Mouse (Mus musculus): Measurements from ENCODE around the gene Mosmo.

Mosmo gene

GRCm38 (mm10) chr7:120677001-120677643 is at the start of gene Mosmo:
Gene Mosmo (plus strand): TSS chr7:120677618.
- DNase-seq (ENCODE audit: low read depth in 1 of 2, low spot score in 2 of 2), result peak in 1 of 2 experiments; percentile 33

GRCm38 (mm10) chr7:120632518-120632917 is 44.9 kb upstream of the Mosmo start:
- no peak for DNase-seq (ENCODE audit: low read depth in 1 of 2, low spot score in 2 of 2)

DNA sequence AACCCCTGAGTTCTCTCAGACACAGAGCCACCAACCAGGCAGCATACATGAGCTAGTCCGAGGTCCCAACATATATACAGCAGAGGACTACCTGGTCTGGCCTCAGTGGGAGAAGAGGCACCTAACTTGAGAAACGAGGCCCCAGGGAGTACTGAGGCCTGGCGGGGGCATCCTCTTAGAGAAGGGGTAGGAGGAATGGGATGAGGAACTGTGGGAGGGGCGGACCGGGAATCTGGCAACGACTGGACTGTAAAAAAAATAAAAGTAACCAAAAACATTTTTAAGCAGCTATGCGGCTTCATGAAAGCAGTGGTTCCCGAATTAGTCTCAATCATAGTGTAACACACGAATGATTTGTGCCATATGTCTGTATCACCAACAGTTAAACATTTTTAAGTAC is 43.1 kb upstream of the Mosmo start:
- no peak for DNase-seq (ENCODE audit: low read depth in 1 of 2, low spot score in 2 of 2)

GRCm38 (mm10) chr7:120634711-120635361 is 42.6 kb upstream of the Mosmo start, which contains the start of gene Uqcrc2:
Gene Uqcrc2 (plus strand): TSS chr7:120635176.
- peak; percentile 57 to 72 for DNase-seq (ENCODE audit: low read depth in 1 of 2, low spot score in 2 of 2)

- DNase-seq (ENCODE audit: low read depth in 1 of 2, low spot score in 2 of 2), result no peak
Observed at GRCm38 (mm10) chr7:120635362-120635781, 42.0 kb upstream of the Mosmo start.

GRCm38 (mm10) chr7:120635821-120636220 is 41.6 kb upstream of the Mosmo start:
- no peak for DNase-seq (ENCODE audit: low read depth in 1 of 2, low spot score in 2 of 2)

DNA sequence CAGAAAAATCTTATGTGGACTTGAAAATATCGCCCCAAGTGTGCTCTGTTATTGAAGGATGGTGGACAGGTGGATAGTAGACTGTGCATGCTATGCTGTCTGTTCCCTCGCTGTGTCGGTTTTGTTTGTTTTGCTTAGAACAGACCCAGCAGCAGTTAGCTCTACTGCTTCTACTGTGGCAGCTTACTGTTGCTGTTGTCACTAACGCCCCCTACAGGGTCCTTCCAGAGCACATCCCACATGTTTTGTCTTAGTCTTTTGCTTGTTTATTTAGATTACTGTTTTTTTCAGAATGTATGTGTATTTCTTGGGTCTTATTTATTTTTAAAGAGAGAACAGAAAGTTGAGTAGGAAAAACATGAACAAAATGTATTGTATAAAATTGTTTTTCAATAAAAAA is 34.2 kb upstream of the Mosmo start:
- no peak for DNase-seq (ENCODE audit: low read depth in 1 of 2, low spot score in 2 of 2)

- no peak for DNase-seq (ENCODE audit: low read depth in 1 of 2, low spot score in 2 of 2)
Observed at GRCm38 (mm10) chr7:120647849-120648248, 29.6 kb upstream of the Mosmo start.

DNA sequence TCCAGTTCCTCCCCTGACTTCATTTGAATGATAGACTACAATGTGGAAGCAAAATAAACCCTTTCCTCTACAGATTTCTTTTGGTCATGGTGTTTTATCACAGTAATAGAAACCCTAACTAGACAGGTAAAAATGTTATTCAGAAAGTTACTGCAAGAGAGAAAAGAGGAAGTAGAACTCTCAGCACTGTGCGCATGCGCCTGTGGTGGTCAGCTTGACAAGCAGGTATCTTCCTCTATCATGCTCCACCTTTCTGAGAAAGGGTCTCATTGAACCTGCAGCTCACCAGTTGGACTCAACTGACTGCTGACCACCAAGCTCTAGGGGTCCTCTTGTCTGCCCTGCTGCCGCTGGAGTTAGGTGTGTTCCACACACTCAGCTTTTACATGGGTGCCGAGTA is 15.3 kb upstream of the Mosmo start:
- DNase-seq (ENCODE audit: low read depth in 1 of 2, low spot score in 2 of 2), result no peak

DNA sequence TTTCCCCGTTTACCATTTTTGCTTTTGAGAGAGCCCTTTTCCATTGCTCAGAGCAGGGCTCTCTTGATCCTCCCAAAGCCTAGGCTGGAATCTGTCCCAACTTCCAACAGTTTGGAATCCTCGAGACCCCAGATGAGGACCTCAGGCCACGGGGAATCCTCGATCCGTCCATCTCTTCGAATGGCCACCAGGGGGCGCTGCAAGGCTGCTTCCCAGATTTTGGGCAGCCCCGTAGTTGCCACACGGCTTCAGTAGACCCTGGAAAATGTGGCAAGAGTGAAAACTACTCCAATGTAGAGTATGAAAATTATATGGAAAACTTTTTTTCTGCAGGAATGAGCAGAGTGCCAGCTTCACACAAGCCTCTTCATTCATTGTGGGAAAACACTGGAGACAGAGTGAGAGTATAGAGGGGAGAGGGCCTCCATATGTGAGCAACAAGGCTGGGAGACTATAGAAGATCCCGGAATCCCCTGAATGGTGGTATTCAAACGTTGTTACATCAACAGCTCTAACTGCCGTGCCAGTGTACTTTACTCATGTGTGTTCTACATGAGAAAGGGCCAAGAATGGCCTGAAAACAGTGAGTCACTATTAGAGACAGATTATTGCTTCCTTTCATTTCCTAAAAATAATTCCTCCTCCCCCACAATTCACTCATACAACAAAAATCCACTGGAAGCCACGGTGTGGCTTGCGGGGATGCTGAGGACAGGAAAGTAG is 7.1 kb upstream of the Mosmo start, which contains the start of gene Pdzd9:
Gene Pdzd9 (minus strand): TSS at position 191 of the 723 bp plus-strand sequence.
- DNase-seq (ENCODE audit: low read depth in 1 of 2, low spot score in 2 of 2), result peak in 1 of 2 experiments; percentile 34

GRCm38 (mm10) chr7:120671271-120671670 is 6.1 kb upstream of the Mosmo start:
- DNase-seq (ENCODE audit: low read depth in 1 of 2, low spot score in 2 of 2), result no peak

GRCm38 (mm10) chr7:120677764-120678531 is 530 bp downstream of the Mosmo start:
- no peak for DNase-seq (ENCODE audit: low read depth in 1 of 2, low spot score in 2 of 2)

- DNase-seq (ENCODE audit: low read depth in 1 of 2, low spot score in 2 of 2), result no peak
Observed at GRCm38 (mm10) chr7:120679023-120679422, 1.6 kb downstream of the Mosmo start.

DNA sequence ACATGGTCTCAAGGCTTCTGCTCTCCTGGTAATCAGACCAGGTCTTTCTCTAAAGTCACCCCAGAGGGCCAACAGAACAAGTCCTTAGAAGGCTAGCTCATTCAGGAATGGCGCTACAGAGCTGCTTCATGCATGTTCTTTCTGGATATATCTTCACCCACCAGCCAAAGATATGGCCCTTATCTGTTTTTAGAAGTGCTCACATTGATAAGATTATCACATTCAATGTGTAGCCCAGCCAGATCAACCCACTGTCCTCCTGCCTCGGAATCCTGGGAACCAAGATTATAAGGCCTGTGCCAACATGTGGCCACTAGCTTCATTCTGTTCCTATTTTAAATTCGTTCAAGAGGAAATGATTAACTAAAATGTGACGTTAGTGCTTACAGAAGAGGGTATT is 4.6 kb downstream of the Mosmo start:
- DNase-seq (ENCODE audit: low read depth in 1 of 2, low spot score in 2 of 2), result no peak

DNA sequence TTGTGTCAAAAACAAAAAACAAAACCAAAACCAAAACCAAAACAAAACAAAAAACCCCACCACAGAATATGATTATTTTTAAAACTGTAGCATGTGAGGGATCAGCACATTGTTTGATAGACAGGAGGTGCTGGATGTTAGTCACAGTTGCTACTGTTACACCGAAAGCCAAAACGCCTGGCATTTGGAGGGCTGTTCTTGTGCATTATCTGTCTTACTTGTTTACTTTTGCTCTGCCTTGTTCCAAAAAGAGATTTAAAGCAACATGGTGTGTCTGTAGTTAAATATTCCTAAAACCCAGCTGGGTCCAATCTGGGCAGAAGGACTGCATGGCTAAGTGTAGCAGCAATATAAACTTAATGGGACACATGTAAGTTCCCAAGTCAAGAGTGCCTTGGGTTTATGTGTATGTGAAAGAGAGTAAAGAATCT is 7.3 kb downstream of the Mosmo start:
- no peak for DNase-seq (ENCODE audit: low read depth in 1 of 2, low spot score in 2 of 2)

DNA sequence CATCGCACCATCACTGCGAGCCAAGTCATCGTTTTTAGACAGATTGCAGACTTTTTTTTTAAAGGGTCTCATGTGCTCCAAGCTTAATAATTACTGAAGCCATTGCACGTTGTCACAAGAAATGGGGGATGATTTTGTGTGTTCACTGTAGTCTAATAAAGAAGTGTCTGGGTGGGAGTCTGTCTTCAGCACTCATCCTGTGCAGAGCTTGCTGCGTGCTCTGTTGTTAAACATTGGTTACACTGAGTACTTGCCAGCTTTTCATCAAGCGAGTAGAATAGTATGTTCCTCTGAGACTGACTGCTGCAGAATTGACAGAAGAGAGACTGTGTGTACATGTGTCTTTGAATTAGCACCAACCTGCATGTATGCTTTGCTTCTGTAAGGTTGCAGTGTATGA is 7.8 kb downstream of the Mosmo start:
- no peak for DNase-seq (ENCODE audit: low read depth in 1 of 2, low spot score in 2 of 2)

- no peak for DNase-seq (ENCODE audit: low read depth in 1 of 2, low spot score in 2 of 2)
Observed at GRCm38 (mm10) chr7:120690634-120691033, 13.2 kb downstream of the Mosmo start.

- no peak for DNase-seq (ENCODE audit: low read depth in 1 of 2, low spot score in 2 of 2)
Observed at GRCm38 (mm10) chr7:120693831-120694375, 16.5 kb downstream of the Mosmo start.

DNA sequence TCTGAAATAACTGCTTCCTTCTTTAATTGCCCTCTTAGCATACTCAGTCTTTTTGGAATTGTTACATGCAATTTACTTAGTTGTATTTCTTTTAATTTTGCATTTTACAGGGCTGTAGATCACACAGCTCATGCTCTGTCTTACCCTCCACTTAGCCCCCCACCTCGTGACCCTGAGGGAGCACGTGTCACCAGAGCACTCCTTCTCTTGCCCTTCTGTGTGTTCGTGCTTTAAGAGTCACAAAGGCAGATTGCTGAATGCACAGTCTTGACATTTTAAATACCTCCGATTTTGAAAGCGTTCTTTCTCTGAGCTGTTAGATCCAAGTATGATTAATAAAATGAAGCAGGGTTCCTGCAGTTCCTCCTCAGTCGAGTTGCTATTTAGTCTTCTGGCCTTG is 17.8 kb downstream of the Mosmo start:
- no peak for DNase-seq (ENCODE audit: low read depth in 1 of 2, low spot score in 2 of 2)

DNA sequence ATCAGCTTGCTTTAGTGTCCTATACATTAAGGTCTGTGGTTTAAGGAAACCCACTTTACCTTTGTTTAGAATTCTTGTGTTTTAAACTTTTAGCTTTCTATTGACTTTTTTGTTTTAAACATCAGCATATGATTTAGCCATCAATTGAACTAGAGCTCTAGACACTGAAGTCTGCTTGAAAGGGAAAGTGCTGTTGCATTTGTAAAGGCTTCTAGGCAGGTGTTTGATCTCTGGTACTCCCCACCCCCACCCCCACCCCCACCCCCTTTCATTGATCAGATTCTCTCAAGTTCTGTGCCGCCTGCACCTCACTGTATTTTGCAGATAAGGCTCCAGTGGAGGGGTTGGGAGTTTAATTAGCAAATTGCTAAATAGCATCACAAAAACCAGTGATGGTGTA is 18.2 kb downstream of the Mosmo start:
- DNase-seq (ENCODE audit: low read depth in 1 of 2, low spot score in 2 of 2), result no peak

GRCm38 (mm10) chr7:120696331-120696730 is 18.9 kb downstream of the Mosmo start:
- DNase-seq (ENCODE audit: low read depth in 1 of 2, low spot score in 2 of 2), result no peak
